Comparison of ENCODE assay signal across 8 mouse cellular contexts in genomic region chr11:113788183-113788789, GRCm38 (mm10). TPM values are rescaled to one million over a fixed set of nuclear protein-coding genes. Genes with fewer than 3 reads are reported as not detected.
DNase-seq lines count a peak whose midpoint lies in the region; ATAC-seq and TF ChIP-seq lines count a peak whose summit lies in the region.

No protein-coding gene starts in this region.

- 30% methylated on average over 2 of the region's 2 CpGs for whole genome bisulfite sequencing in spleen, adult 2 months
- 68% methylated on average over 2 of the region's 2 CpGs for WGBS in limb, embryonic 14.5 days

- no peak for ATAC-seq in limb, embryonic 14.5 days (ENCODE audit: low FRiP score, low read depth)

- no peak overlapping the region for H3K4me2 ChIP-seq in limb, embryonic 14.5 days (replicated peaks; ENCODE audit: low read depth, low read length, severe bottlenecking)

- H3K4me3 ChIP-seq in spleen, adult 2 months (ENCODE audit: extremely low read depth, insufficient read depth, insufficient read length), result no peak overlapping the region
- no peak overlapping the region for H3K4me3 ChIP-seq in limb, embryonic 14.5 days (replicated peaks; ENCODE audit: low read length)

- peak overlapping the region; percentile 59 for H3K27ac ChIP-seq in spleen, adult 2 months (ENCODE audit: insufficient read depth, low read length)
- H3K27ac ChIP-seq in limb, embryonic 14.5 days (replicated peaks; ENCODE audit: low read depth, low read length), result no peak overlapping the region

- no peak for TF ChIP-seq POLR2A in spleen, adult 2 months (IDR thresholded peaks at IDR 0.05; ENCODE audit: low read depth, low read length)
- no peak for TF ChIP-seq POLR2A in limb, embryonic 14.5 days (IDR thresholded peaks at IDR 0.05; ENCODE audit: borderline replicate concordance, extremely low read depth, insufficient read depth, insufficient read length)

- H3K4me1 ChIP-seq in spleen, adult 2 months (ENCODE audit: control insufficient read depth, insufficient read depth, insufficient read length), result peaks cover 39% of the 10 kb centered on the region
- peaks cover 29% of the 10 kb centered on the region for H3K4me1 ChIP-seq in limb, embryonic 14.5 days (ENCODE audit: control insufficient read depth, insufficient read depth, low read length)

- peak; percentile 25 to 62 for DNase-seq in spleen, adult 2 months (ENCODE audit: low read depth in 1 of 2, low spot score in 2 of 2)
- no peak for DNase-seq in spleen, postnatal 14 days (ENCODE audit: low spot score in 2 of 2)
- peak; percentile 53 to 68 for DNase-seq in heart, adult 9 months (ENCODE audit: low spot score in 2 of 2)
- peak; percentile 35 for DNase-seq in limb, embryonic 14.5 days (ENCODE audit: low spot score)
- DNase-seq in splenic B cell, adult 2 months (ENCODE audit: low read depth, low spot score), result peak; percentile 57
- no peak for DNase-seq in cerebellum, postnatal 4 days (ENCODE audit: low spot score in 2 of 2)
- no peak for DNase-seq in cerebellum, adult 11-12 months
- DNase-seq in urinary bladder, postnatal 4 days (ENCODE audit: low spot score in 2 of 2), result no peak

- H3K36me3 ChIP-seq in spleen, adult 2 months (ENCODE audit: control insufficient read depth, insufficient read depth, low read length), result no peaks in the 10 kb centered on the region
- H3K36me3 ChIP-seq in limb, embryonic 14.5 days (ENCODE audit: control insufficient read depth, insufficient read depth, low read length), result 0 out of 2 replicates have a peak, but pooled peaks cover 6% of the 10 kb centered on the region
- H3K36me3 ChIP-seq in splenic B cell, adult 2 months (ENCODE audit: control insufficient read depth, insufficient read depth, low read length, poor library complexity, severe bottlenecking), result no peaks in the 10 kb centered on the region

- H3K9me3 ChIP-seq in limb, embryonic 14.5 days (ENCODE audit: control insufficient read depth, low read length), result no peaks in the 10 kb centered on the region

- H3K27me3 ChIP-seq in spleen, adult 2 months (ENCODE audit: control insufficient read depth, insufficient read depth, low read length), result no peaks in the 10 kb centered on the region
- H3K27me3 ChIP-seq in limb, embryonic 14.5 days (ENCODE audit: control insufficient read depth, insufficient read depth, low read length), result no peaks in the 10 kb centered on the region
- H3K27me3 ChIP-seq in splenic B cell, adult 2 months (ENCODE audit: control insufficient read depth, insufficient read depth, low read length, poor library complexity, severe bottlenecking), result no peaks in the 10 kb centered on the region

- H3K9ac ChIP-seq in limb, embryonic 14.5 days (ENCODE audit: low read depth, low read length, severe bottlenecking), result no peak overlapping the region

- TF ChIP-seq CTCF in spleen, adult 2 months (IDR thresholded peaks at IDR 0.05; ENCODE audit: extremely low read depth, insufficient read depth, insufficient read length, insufficient replicate concordance), result no peak

RNA-seq across cellular contexts. Expression of gene Cdc42ep4, which starts 36.6 kb away (rescaled TPM):
- 20.2 and 20.9 TPM in 2 replicates for polyA plus RNA-seq in spleen, adult 2 months (2012; rRNA removed)
- 47.3 and 61.4 TPM in 2 replicates for polyA plus RNA-seq in limb, embryonic 14.5 days (2012; rRNA removed)
- polyA plus RNA-seq in limb, embryonic 14.5 days (2014; fragmentation: Nextera tagmentation; extraction: Ambion mirVana), result 49.6 and 57.3 TPM in 2 replicates

Comparison
In these comparisons a context has a peak if more than half of its experiments do, and no peak if none do; other contexts are left out.
1. DNase-seq: peak in spleen, adult 2 months (2 of 2), heart, adult 9 months (2 of 2), limb, embryonic 14.5 days (single experiment) and splenic B cell, adult 2 months (single experiment); none in spleen, postnatal 14 days (0 of 2), cerebellum, postnatal 4 days (0 of 2), cerebellum, adult 11-12 months (single experiment) and urinary bladder, postnatal 4 days (0 of 2).